ENCODE assay signal across 22 mouse cellular contexts in the genomic region with DNA sequence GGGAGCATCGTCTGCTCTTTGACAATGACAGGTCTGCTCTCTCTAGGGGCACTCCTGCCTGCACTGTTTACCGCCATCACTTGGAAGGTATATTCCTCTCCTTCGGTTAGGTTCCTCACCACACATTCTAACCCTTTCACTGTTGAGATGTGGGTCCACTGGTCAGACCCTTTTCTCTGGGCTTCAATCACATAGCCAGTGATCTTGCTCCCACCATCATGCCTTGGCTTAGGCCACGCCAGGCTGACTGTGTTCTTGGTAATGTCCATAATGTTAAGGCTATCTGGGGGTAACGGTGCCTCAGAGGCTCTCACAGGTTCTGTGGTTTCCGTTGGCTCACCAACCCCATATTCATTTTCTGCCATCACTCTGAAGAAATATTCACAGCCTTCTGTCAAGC.
DNase-seq lines count a peak whose midpoint lies in the region; ATAC-seq and TF ChIP-seq lines count a peak whose summit lies in the region.
"Had no signal": no experiment of that assay in that cellular context is flagged by ENCODE, and none has a peak within 500 bp of the region (broad histone marks: within the 10 kb centered on the region; RNA-seq: fewer than 3 reads in every experiment).

No protein-coding gene starts in this region.

- H3K79me2 ChIP-seq in heart, adult 2 months (replicated peaks; ENCODE audit: control insufficient read depth, insufficient read depth, low read length) = no peaks in the 10 kb centered on the region

- intact Hi-C loops in heart, adult 2 months (cut with DNase I) = no loop called here

- H3K36me3 ChIP-seq in heart, adult 2 months (ENCODE audit: control insufficient read depth, insufficient read depth, low read length) = peaks cover 26% of the 10 kb centered on the region
- peaks cover 97% of the 10 kb centered on the region for H3K36me3 ChIP-seq in heart, embryonic 10.5 days
- H3K36me3 ChIP-seq in heart, postnatal 0 days (replicated peaks; ENCODE audit: control insufficient read depth, insufficient read depth, low read length) = peaks cover 97% of the 10 kb centered on the region
- H3K36me3 ChIP-seq: embryonic facial prominence, embryonic 13.5 days; embryonic facial prominence, embryonic 15.5 days; forebrain, embryonic 10.5 days; forebrain, embryonic 12.5 days had no signal

- no peaks in the 10 kb centered on the region; the same call in 1 of the 2 replicates for H3K4me1 ChIP-seq in heart, adult 2 months (ENCODE audit: control insufficient read depth, insufficient read depth, low read length)
- H3K4me1 ChIP-seq in heart, embryonic 10.5 days = no peaks in the 10 kb centered on the region
- no peaks in the 10 kb centered on the region for H3K4me1 ChIP-seq in heart, postnatal 0 days (ENCODE audit: control insufficient read depth, insufficient read depth)
- H3K4me1 ChIP-seq: embryonic facial prominence, embryonic 13.5 days; embryonic facial prominence, embryonic 15.5 days; forebrain, embryonic 10.5 days; forebrain, embryonic 12.5 days had no signal

- 0 out of 2 replicates have a peak, but pooled peaks have one; percentile 7 for ATAC-seq in heart, postnatal 0 days (ENCODE audit: insufficient read depth, low read depth)
- ATAC-seq: forebrain, embryonic 14.5 days had no signal

- no peak overlapping the region for H3K27ac ChIP-seq in heart, adult 2 months
- H3K27ac ChIP-seq in heart, embryonic 10.5 days = no peak overlapping the region
- H3K27ac ChIP-seq in heart, postnatal 0 days (ENCODE audit: low read depth) = no peak overlapping the region
- H3K27ac ChIP-seq: embryonic facial prominence, embryonic 13.5 days; embryonic facial prominence, embryonic 15.5 days; forebrain, embryonic 10.5 days; forebrain, embryonic 12.5 days had no signal

- no peak for TF ChIP-seq CTCF in heart, adult 2 months (IDR thresholded peaks at IDR 0.05)
- TF ChIP-seq CTCF in heart, postnatal 0 days (IDR thresholded peaks at IDR 0.05; ENCODE audit: low read depth) = no peak

- peak; percentile 4 for DNase-seq in gastrocnemius, postnatal 25 days
- DNase-seq in gastrocnemius, postnatal 4 days (ENCODE audit: low spot score in 2 of 2) = no peak
- DNase-seq in heart, adult 2 months = no peak
- no peak for DNase-seq in heart, embryonic 10.5 days (ENCODE audit: low spot score)
- DNase-seq in heart, postnatal 0 days (ENCODE audit: low spot score) = no peak
- DNase-seq in heart, adult 18-20 months = no peak
- DNase-seq: adrenal gland, adult 2 months; adrenal gland, postnatal 10 days; adrenal gland, postnatal 25 days; cerebellum, adult 11 months; cerebellum, adult 18-20 months; cerebellum, adult 8-10 months; cerebellum, adult 9-11 months; cerebellum, postnatal 14 days; cerebellum, postnatal 36 days; embryo, embryonic 11 days had no signal

- no peaks in the 10 kb centered on the region for H3K9me3 ChIP-seq in heart, embryonic 10.5 days
- no peaks in the 10 kb centered on the region for H3K9me3 ChIP-seq in heart, postnatal 0 days (replicated peaks; ENCODE audit: control insufficient read depth, low read length)
- H3K9me3 ChIP-seq: embryonic facial prominence, embryonic 15.5 days; forebrain, embryonic 12.5 days had no signal

- no peak for TF ChIP-seq POLR2A in heart, adult 2 months (IDR thresholded peaks at IDR 0.05; ENCODE audit: insufficient read depth, low read depth, low read length)

- H3K4me3 ChIP-seq in heart, adult 2 months = no peak overlapping the region
- H3K4me3 ChIP-seq in heart, embryonic 10.5 days = no peak overlapping the region
- no peak overlapping the region for H3K4me3 ChIP-seq in heart, postnatal 0 days (ENCODE audit: low read depth, low read length)
- H3K4me3 ChIP-seq: embryonic facial prominence, embryonic 13.5 days; embryonic facial prominence, embryonic 15.5 days; erythroblast, embryonic 14.5 days; forebrain, embryonic 10.5 days; forebrain, embryonic 12.5 days had no signal

- peak; percentile 64; the same call in 1 of the 2 replicates for TF ChIP-seq EP300 in heart, adult 2 months (IDR thresholded peaks at IDR 0.05; ENCODE audit: insufficient read depth, low read depth, low read length)
- TF ChIP-seq EP300 in heart, postnatal 0 days (IDR thresholded peaks at IDR 0.05; ENCODE audit: low read depth) = no peak

- no peaks in the 10 kb centered on the region for H3K27me3 ChIP-seq in heart, adult 2 months (ENCODE audit: control insufficient read depth, insufficient read depth, low read length)
- no peaks in the 10 kb centered on the region for H3K27me3 ChIP-seq in heart, embryonic 10.5 days (ENCODE audit: insufficient read depth, poor library complexity, severe bottlenecking)
- no peaks in the 10 kb centered on the region for H3K27me3 ChIP-seq in heart, postnatal 0 days (ENCODE audit: control insufficient read depth, insufficient read depth, low read length)
- H3K27me3 ChIP-seq: embryonic facial prominence, embryonic 13.5 days; embryonic facial prominence, embryonic 15.5 days; forebrain, embryonic 12.5 days had no signal

- no peak overlapping the region for H3K9ac ChIP-seq in heart, adult 2 months (ENCODE audit: low read depth, low read length)
- H3K9ac ChIP-seq in heart, postnatal 0 days (replicated peaks; ENCODE audit: low read depth, low read length) = no peak overlapping the region
- H3K9ac ChIP-seq: embryonic facial prominence, embryonic 13.5 days; embryonic facial prominence, embryonic 15.5 days; forebrain, embryonic 12.5 days had no signal

- H3K4me2 ChIP-seq in heart, postnatal 0 days (ENCODE audit: low read depth, low read length) = no peak overlapping the region
- H3K4me2 ChIP-seq: embryonic facial prominence, embryonic 13.5 days; embryonic facial prominence, embryonic 15.5 days; forebrain, embryonic 12.5 days had no signal

- 79% methylated on average over 6 of the region's 6 CpGs for WGBS in heart, adult 2 months
- WGBS in heart, embryonic 10.5 days = 90% methylated on average over 6 of the region's 6 CpGs
- WGBS in heart, postnatal 0 days = 82% methylated on average over 6 of the region's 6 CpGs
